Mouse (Mus musculus) frontal cortex, adult (tissue): Measurements from ENCODE around the gene Ssh3.

Experiments
- ATAC-seq: cut with Nextera tagmentation; 2 replicates; pipeline ENCODE4 v1.9.2; 2017; ENCODE audit warnings: mild to moderate bottlenecking, moderate library complexity, mixed read lengths; ENCODE audit not compliant: low TSS enrichment

The Ssh3 gene

GRCm38 (mm10) chr19:4268566-4269361 lies at the start of gene Ssh3:
Gene Ssh3 (minus strand): TSS chr19:4269180.
- peak; percentile 78 for ATAC-seq

DNA sequence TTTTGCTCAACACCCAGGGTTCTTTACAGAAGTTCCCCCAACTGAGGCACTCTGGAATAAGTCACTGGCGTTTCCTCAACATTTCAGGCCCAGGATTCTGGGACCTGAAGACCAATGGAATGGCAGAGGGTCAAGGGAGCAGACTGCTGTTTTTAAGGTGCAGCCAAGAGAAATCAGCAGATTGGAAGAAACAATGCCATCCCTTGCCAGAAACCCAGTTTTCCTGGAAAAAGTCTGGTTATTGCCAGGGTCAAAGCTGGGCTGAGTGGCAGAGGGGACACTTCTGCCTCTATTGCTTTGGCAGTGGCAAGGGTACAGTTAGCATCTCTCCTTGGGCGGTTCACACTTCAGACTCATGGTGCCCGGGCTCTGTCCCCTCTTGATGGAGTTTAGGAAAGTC lies 48.2 kb upstream of the Ssh3 start:
- no peak for ATAC-seq

- peak; percentile 20; the same call in 1 of the 2 replicates for ATAC-seq
Measured at GRCm38 (mm10) chr19:4315223-4315944, 46.4 kb upstream of the Ssh3 start.

GRCm38 (mm10) chr19:4309776-4310185 lies 40.8 kb upstream of the Ssh3 start:
- no peak for ATAC-seq

DNA sequence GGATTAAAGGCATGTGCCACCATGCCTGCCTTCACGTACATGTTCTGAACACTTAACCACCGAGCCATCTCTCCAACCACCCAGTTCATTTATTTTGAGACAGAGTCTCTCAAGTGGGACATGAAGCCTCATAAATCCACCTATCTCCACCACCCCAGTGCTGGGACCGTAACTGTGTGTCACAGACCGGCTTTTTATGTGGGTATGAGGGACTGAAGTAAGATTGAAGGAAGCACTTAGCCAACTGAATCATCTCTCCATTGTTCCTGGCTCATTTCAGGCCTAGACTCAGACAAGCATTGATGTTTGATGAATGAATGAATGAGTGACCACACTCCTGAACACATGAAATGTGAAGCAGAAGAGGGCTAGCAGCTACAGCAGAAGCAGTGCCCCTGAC lies 40.3 kb upstream of the Ssh3 start:
- no peak for ATAC-seq

DNA sequence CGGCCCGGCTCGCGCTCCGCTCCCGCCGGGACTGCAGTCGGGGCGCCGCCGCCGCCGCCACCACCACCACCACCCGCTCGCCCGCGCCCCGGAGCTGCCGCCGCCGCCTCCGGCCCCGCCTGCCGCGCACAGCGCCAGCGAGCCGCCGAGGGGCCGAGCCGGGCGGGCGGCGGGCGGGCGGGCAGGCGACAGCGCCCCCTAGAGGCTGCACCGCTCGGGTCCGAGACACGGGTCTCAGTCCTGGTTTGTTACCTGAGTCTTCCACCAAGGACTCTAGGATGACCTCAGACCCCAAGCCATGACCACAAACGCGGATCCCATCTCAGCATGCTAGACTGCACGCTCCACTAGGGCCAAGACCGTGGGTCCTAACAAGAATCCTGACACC lies 37.2 kb upstream of the Ssh3 start, which contains the start of gene Grk2:
Gene Grk2, minus strand, starts transcription at position 33 of the 388 bp plus-strand sequence.
- ATAC-seq = peak; percentile 49

- peak; percentile 13 for ATAC-seq
Measured at GRCm38 (mm10) chr19:4305491-4306189, 36.7 kb upstream of the Ssh3 start.

- no peak for ATAC-seq
Measured at GRCm38 (mm10) chr19:4304871-4305321, 35.9 kb upstream of the Ssh3 start.

DNA sequence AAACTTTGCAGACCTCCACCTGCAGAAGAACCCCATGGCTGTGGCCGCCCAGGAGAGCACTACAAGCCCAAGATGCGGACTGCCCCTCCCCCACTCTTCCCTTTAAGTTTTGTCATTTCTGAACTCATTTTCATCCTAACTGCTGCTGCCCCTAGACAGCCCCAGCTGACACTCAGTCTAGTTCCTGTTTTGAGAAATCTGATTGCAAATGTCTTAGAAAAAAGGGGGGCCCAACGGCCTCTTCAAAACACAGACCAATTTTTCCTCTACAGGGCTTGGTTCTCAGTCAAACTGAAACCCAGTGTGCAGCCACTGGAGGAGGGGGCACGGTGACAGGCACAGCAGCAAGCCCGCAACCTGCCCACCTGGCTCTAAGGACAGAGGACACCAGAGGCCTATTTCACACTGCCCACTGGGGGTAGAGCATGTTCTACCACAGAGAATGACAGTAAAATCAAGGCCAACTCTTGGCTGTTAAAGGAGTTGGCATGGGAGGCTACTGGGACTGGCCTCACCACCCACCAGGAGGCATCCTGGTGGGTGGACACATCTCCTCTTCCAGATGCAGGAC lies 35.4 kb upstream of the Ssh3 start:
- no peak for ATAC-seq

GRCm38 (mm10) chr19:4303640-4303995 lies 34.6 kb upstream of the Ssh3 start:
- ATAC-seq = no peak

GRCm38 (mm10) chr19:4302936-4303639 lies 34.1 kb upstream of the Ssh3 start:
- ATAC-seq = no peak

DNA sequence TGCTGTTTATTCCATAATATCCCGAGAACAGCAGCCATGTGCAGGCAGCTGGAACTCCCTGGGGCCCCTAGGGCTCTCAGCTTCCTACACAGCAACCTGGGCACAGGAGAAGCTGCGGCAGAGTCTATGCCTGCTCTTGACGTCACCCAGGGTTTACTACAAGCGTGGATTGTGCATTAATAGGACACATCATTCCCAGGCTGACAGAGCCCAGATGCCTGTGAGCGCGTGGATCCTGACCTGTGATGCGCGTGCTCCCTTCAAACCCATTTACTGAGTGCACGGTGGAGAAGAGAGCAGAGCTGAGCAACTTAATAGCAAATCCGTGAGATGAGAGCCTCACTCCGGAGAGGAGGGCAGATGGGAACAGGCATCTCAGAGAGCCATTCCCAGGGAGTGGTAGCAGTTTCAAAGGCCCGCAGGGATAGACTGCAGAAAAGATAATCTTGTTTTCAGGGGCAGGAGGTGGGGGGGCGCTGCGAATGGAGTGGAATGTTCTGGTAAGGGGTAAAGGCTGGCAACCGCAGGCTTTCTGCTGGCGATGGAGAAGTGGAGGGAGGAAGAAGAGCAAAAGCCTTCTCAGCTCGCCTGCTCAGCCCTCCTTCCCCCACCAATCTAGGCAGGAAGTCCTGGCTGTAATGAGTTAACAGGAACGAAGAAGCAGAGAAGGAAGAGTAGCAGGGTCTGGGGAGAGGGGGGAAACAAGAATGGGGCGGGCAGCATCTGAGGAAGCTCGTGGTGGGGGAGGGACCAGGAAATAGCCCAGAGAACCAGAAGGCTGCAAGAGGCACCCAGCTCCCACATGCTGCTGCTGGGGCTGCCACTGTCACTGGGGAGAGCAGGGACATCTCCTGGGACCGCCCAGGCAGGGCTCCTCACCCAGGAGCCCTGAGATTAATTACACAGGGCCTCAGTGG lies 33.0 kb upstream of the Ssh3 start:
- ATAC-seq = peak; percentile 9

DNA sequence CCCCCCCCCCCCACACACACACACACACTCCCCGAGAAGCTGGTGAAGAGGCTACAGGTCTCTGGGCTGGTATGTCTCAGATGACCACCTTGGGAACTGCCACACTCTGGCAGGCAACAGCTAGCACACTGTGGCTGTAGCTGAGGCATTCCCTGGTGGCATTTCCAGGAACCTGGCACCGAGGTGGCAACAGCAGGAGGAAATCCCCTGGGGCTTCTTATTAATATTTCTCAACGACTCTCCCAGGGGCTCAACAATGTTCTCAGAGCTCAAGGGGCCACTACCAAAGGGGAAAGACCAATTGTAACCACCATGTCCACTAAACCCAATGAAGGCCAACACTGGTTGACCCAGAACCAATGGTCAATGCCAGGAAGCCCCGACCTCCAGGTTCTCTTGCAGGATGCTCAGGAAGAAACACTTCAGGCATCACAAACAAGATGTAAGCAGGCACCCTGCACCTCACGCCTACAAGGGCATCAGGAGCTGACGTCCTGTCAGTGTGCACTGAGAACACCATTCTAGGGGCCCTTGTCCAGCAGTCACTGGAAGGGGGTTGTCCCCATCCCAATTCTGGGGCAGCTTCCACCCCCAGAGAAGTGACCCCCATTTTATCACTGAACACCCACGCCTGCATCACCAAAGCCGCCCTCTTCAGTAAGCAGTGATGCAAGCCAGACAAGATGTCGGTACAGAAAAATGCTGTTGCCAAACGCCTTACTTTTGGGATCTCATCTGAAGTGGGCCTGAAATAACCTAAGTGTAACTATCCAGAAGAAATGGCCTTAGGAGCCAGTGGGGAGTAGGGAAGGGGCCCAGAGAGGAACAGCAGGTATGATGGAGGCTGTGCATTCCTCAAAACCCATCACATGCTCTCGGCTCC lies 32.1 kb upstream of the Ssh3 start:
- peak; percentile 1; the same call in 1 of the 2 replicates for ATAC-seq

GRCm38 (mm10) chr19:4300271-4300704 lies 31.3 kb upstream of the Ssh3 start:
- peak; percentile 12; the same call in 1 of the 2 replicates for ATAC-seq

DNA sequence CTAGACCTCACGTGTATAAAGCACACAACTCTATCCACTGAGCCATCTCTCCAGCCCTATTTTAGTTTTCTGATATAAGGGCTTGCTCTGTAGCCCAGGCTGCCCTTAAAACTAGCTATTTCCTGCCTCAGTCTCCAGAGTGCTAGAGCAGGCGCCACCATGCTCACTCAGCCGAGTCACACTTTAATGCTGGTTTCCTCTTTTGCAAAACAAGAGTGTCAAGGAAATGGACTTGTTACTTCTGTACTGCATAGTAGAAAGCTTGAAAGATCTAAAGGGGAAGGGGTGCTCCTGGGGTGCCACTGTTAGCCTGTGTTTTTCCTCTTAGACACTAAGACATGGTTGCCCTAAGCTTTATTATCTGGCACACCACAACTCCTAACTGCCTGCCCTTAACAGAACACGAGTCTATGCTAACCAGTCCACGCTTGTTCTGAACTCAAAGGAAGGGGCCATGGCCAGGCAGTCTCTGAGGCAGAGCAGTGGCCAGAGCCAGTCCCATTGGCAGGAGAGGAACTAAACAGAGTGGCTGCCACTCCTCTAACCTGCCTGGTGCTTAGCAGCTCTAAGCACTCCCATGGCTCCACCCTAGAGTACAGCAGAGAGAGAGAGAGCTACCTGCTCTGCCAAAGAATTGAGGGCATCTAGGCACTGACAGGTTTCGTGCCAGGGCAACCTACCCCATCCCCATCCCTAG lies 30.7 kb upstream of the Ssh3 start:
- ATAC-seq = 0 out of 2 replicates have a peak, but pooled peaks have one; percentile 2

- ATAC-seq = no peak
Measured at GRCm38 (mm10) chr19:4299126-4299525, 30.1 kb upstream of the Ssh3 start.

- ATAC-seq = no peak
Measured at GRCm38 (mm10) chr19:4298322-4299121, 29.5 kb upstream of the Ssh3 start.

DNA sequence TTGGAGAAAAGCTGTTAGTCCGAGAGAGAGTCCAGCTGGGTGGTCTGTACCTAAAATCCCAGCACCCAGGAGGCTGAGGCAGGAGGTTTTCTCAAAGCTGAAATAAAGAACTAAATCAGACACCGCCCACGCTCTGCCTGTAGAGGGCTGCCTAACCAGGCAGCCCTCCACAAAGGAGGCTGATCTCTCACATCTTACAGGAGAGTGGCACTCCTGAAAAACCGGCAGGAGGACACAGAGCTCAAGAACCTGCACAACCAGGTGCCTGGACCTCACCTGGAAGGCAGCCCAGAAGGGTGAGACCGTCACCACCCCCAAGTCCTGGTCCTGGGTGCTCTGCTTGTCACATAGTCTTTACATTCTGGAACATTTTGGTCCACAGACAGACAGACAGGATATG lies 28.9 kb upstream of the Ssh3 start:
- no peak for ATAC-seq
